Mouse (Mus musculus): ENCODE measurements around the gene Rere. TPM values are rescaled to one million over a fixed set of nuclear protein-coding genes. Genes with fewer than 3 reads are reported as not detected.

Rere gene
- polyA plus RNA-seq, 1 experiment, result 82.1 TPM

GRCm38 (mm10) chr4:150459022-150459794 is 177.8 kb downstream of the Rere start:
- peak; percentile 59 for DNase-seq (ENCODE audit: low read depth)
- TF ChIP-seq CTCF (IDR thresholded peaks at IDR 0.05; ENCODE audit: borderline replicate concordance, extremely low read depth, insufficient read depth, insufficient read length), result no peak
- no peak for TF ChIP-seq POLR2A (IDR thresholded peaks at IDR 0.05; ENCODE audit: borderline replicate concordance, extremely low read depth, insufficient read depth, insufficient read length, poor library complexity, severe bottlenecking)

GRCm38 (mm10) chr4:150460451-150460850 is 179.0 kb downstream of the Rere start:
- TF ChIP-seq POLR2A (IDR thresholded peaks at IDR 0.05; ENCODE audit: borderline replicate concordance, extremely low read depth, insufficient read depth, insufficient read length, poor library complexity, severe bottlenecking), result no peak
- no peak for TF ChIP-seq CTCF (IDR thresholded peaks at IDR 0.05; ENCODE audit: borderline replicate concordance, extremely low read depth, insufficient read depth, insufficient read length)
- DNase-seq (ENCODE audit: low read depth), result no peak

GRCm38 (mm10) chr4:150461011-150461410 is 179.6 kb downstream of the Rere start:
- TF ChIP-seq POLR2A (IDR thresholded peaks at IDR 0.05; ENCODE audit: borderline replicate concordance, extremely low read depth, insufficient read depth, insufficient read length, poor library complexity, severe bottlenecking), result no peak
- no peak for TF ChIP-seq CTCF (IDR thresholded peaks at IDR 0.05; ENCODE audit: borderline replicate concordance, extremely low read depth, insufficient read depth, insufficient read length)

GRCm38 (mm10) chr4:150461427-150462189 is 180.2 kb downstream of the Rere start:
- TF ChIP-seq POLR2A (IDR thresholded peaks at IDR 0.05; ENCODE audit: borderline replicate concordance, extremely low read depth, insufficient read depth, insufficient read length, poor library complexity, severe bottlenecking) (no peak), CTCF (IDR thresholded peaks at IDR 0.05; ENCODE audit: borderline replicate concordance, extremely low read depth, insufficient read depth, insufficient read length) (no peak)
- DNase-seq (ENCODE audit: low read depth), result peak; percentile 73

More at GRCm38 (mm10) chr4:150461011-150461410, 179.6 kb downstream of the Rere start:
- DNase-seq (ENCODE audit: low read depth), result no peak

GRCm38 (mm10) chr4:150462367-150462766 is 180.9 kb downstream of the Rere start:
- peak; percentile 76 for DNase-seq (ENCODE audit: low read depth)
- TF ChIP-seq CTCF (IDR thresholded peaks at IDR 0.05; ENCODE audit: borderline replicate concordance, extremely low read depth, insufficient read depth, insufficient read length) (no peak), POLR2A (IDR thresholded peaks at IDR 0.05; ENCODE audit: borderline replicate concordance, extremely low read depth, insufficient read depth, insufficient read length, poor library complexity, severe bottlenecking) (no peak)

- TF ChIP-seq CTCF (IDR thresholded peaks at IDR 0.05; ENCODE audit: borderline replicate concordance, extremely low read depth, insufficient read depth, insufficient read length) (peak; percentile 74; the same call in 1 of the 2 replicates), POLR2A (IDR thresholded peaks at IDR 0.05; ENCODE audit: borderline replicate concordance, extremely low read depth, insufficient read depth, insufficient read length, poor library complexity, severe bottlenecking) (no peak)
- peak; percentile 86 for DNase-seq (ENCODE audit: low read depth)
Observed at GRCm38 (mm10) chr4:150465759-150466158, 184.3 kb downstream of the Rere start.

- no peak for DNase-seq (ENCODE audit: low read depth)
- TF ChIP-seq POLR2A (IDR thresholded peaks at IDR 0.05; ENCODE audit: borderline replicate concordance, extremely low read depth, insufficient read depth, insufficient read length, poor library complexity, severe bottlenecking) (no peak), CTCF (IDR thresholded peaks at IDR 0.05; ENCODE audit: borderline replicate concordance, extremely low read depth, insufficient read depth, insufficient read length) (no peak)
Observed at GRCm38 (mm10) chr4:150469274-150469673, 187.8 kb downstream of the Rere start.

GRCm38 (mm10) chr4:150470674-150471328 is 189.4 kb downstream of the Rere start:
- DNase-seq (ENCODE audit: low read depth), result no peak
- TF ChIP-seq POLR2A (IDR thresholded peaks at IDR 0.05; ENCODE audit: borderline replicate concordance, extremely low read depth, insufficient read depth, insufficient read length, poor library complexity, severe bottlenecking) (no peak), CTCF (IDR thresholded peaks at IDR 0.05; ENCODE audit: borderline replicate concordance, extremely low read depth, insufficient read depth, insufficient read length) (no peak)

- TF ChIP-seq POLR2A (IDR thresholded peaks at IDR 0.05; ENCODE audit: borderline replicate concordance, extremely low read depth, insufficient read depth, insufficient read length, poor library complexity, severe bottlenecking) (no peak), CTCF (IDR thresholded peaks at IDR 0.05; ENCODE audit: borderline replicate concordance, extremely low read depth, insufficient read depth, insufficient read length) (no peak)
- peak; percentile 78 for DNase-seq (ENCODE audit: low read depth)
Observed at GRCm38 (mm10) chr4:150472751-150473436, 191.4 kb downstream of the Rere start.

- TF ChIP-seq POLR2A (IDR thresholded peaks at IDR 0.05; ENCODE audit: borderline replicate concordance, extremely low read depth, insufficient read depth, insufficient read length, poor library complexity, severe bottlenecking) (no peak), CTCF (IDR thresholded peaks at IDR 0.05; ENCODE audit: borderline replicate concordance, extremely low read depth, insufficient read depth, insufficient read length) (no peak)
- DNase-seq (ENCODE audit: low read depth), result no peak
Observed at GRCm38 (mm10) chr4:150473437-150474070, 192.1 kb downstream of the Rere start.
